Mouse (Mus musculus): ENCODE data around the gene Foxo1.

DNA sequence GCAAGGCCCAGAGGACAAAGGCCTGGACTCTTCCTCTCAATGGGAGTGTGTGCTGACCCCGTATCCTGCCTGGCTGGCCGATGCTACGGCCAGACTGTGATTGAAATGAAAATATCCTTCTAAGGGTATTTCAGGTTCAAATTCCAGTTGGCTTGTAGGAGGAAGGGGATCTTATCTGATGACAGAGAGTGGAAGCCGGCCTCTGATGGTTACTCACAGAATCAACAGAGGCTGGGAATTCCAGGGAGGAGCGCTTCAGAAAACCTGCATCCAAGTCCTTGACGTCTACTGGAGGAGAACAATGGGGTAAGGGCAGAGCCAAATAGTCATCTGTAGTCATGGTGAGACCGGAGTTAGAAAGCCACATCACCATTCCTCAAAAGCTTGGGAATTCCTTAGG lies 115.2 kb downstream of the Foxo1 start:
- TF ChIP-seq EP300 (IDR thresholded peaks at IDR 0.05; ENCODE audit: low read depth) (no peak), CTCF (IDR thresholded peaks at IDR 0.05; ENCODE audit: low read depth) (no peak)
